Mouse (Mus musculus) macrophage (primary cell): Measurements from ENCODE around the gene Zfpl1. TPM values are rescaled to one million over a fixed set of nuclear protein-coding genes. Genes with fewer than 3 reads are reported as not detected.

Experiments used
- H3K27ac ChIP-seq: fragments of 350-480 bp; formaldehyde crosslinking; 2 replicates; pipeline ENCODE4 v1.9.0; 2021
- H3K36me3 ChIP-seq: fragments of 350-480 bp; formaldehyde crosslinking; 2 replicates; pipeline ENCODE4 v1.9.0; 2021; ENCODE audit errors: inconsistent target
- H3K4me3 ChIP-seq: fragments of 350-480 bp; formaldehyde crosslinking; 2 replicates; pipeline ENCODE4 v1.9.0; 2021; ENCODE audit errors: inconsistent target
- H3K79me2 ChIP-seq: fragments of 350-480 bp; formaldehyde crosslinking; 2 replicates; pipeline ENCODE4 v1.9.0; 2021; ENCODE audit errors: inconsistent target
- WGBS: methylation state at CpG from one replicate; pipeline ENCODE4 v1.1.7; 2026; ENCODE audit warnings: inconsistent platforms; ENCODE audit not compliant: missing documents; 5-methylcytosine and 5-hydroxymethylcytosine counted together
- polyA plus RNA-seq: library from polyadenylated mRNA; stranded (reverse); fragments of 250-400 nt; gene quantifications from 3 replicates; pipeline ENCODE4 v1.2.4, GENCODE M21; 2018; ENCODE audit warnings: inconsistent platforms

Gene Zfpl1
- polyA plus RNA-seq, 1 experiment from 2014 or later: 39.1 TPM

GRCm38 (mm10) chr19:6040002-6040401, 44.8 kb downstream of the Zfpl1 start:
- Histone ChIP-seq H3K79me2 (peaks cover 2% of the 10 kb centered on the region; the same call in 1 of the 2 replicates), H3K36me3 (no peaks in the 10 kb centered on the region), H3K27ac (no peak overlapping the region), H3K4me3 (no peak overlapping the region)

- no peak overlapping the region for H3K4me3 ChIP-seq
- H3K79me2 ChIP-seq: no peaks in the 10 kb centered on the region
- no peaks in the 10 kb centered on the region for H3K36me3 ChIP-seq
- no peak overlapping the region for H3K27ac ChIP-seq
- 68% methylated on average over 7 of the region's 7 CpGs for WGBS
These were observed 46.4 kb downstream of the Zfpl1 start for GRCm38 (mm10) chr19:6038326-6038725.

GRCm38 (mm10) chr19:6037695-6038094, 47.1 kb downstream of the Zfpl1 start:
- Histone ChIP-seq H3K4me3 (no peak overlapping the region), H3K27ac (no peak overlapping the region), H3K79me2 (no peaks in the 10 kb centered on the region), H3K36me3 (no peaks in the 10 kb centered on the region)

GRCm38 (mm10) chr19:6035966-6036585, 48.7 kb downstream of the Zfpl1 start:
- H3K27ac ChIP-seq: no peak overlapping the region
- no peak overlapping the region for H3K4me3 ChIP-seq
- no peaks in the 10 kb centered on the region for H3K79me2 ChIP-seq
- 37% methylated on average over 9 of the region's 9 CpGs for WGBS
- no peaks in the 10 kb centered on the region for H3K36me3 ChIP-seq

Other genes with a start within 250 kb of the Zfpl1 start
- 8.1 to 26.2 TPM (median 19.8 TPM) in 3 replicates for gene Frmd8, start 209.7 kb downstream of the Zfpl1 start, polyA plus RNA-seq
- gene Slc25a45, start 207.1 kb downstream of the Zfpl1 start, polyA plus RNA-seq: 44.6 to 74.8 TPM (median 53.2 TPM) in 3 replicates
- gene Tigd3, start 190.8 kb downstream of the Zfpl1 start, polyA plus RNA-seq: 0.16 to 0.59 TPM (median 0.16 TPM) in 3 replicates
- 53.9 to 215 TPM (median 57.4 TPM) in 3 replicates for gene Dpf2, start 171.9 kb downstream of the Zfpl1 start, polyA plus RNA-seq
- gene Cdc42ep2, start 160.1 kb downstream of the Zfpl1 start, polyA plus RNA-seq: 1.2 to 3.4 TPM (median 1.7 TPM) in 3 replicates
- 14.2 to 24.9 TPM (median 20.1 TPM) in 3 replicates for gene Pola2, start 120.8 kb downstream of the Zfpl1 start, polyA plus RNA-seq
- not detected in 3 replicates for gene Slc22a20, start 98.8 kb downstream of the Zfpl1 start, polyA plus RNA-seq
- gene Capn1, start 69.1 kb downstream of the Zfpl1 start, polyA plus RNA-seq: 49.5 to 59.9 TPM (median 56.3 TPM) in 3 replicates
- gene Syvn1, start 38.4 kb downstream of the Zfpl1 start, polyA plus RNA-seq: 32.9 to 40.2 TPM (median 33.2 TPM) in 3 replicates
- 21.9 to 37.4 TPM (median 33.3 TPM) in 3 replicates for gene Mrpl49, start 27.2 kb downstream of the Zfpl1 start, polyA plus RNA-seq
- 767 to 1,640 TPM (median 1,335 TPM) in 3 replicates for gene Fau, start 27.1 kb downstream of the Zfpl1 start, polyA plus RNA-seq
- 4.0 to 21.8 TPM (median 18.1 TPM) in 3 replicates for gene Znhit2, start 23.8 kb downstream of the Zfpl1 start, polyA plus RNA-seq
- gene Tm7sf2, start 16.6 kb downstream of the Zfpl1 start, polyA plus RNA-seq: 4.6 to 21.1 TPM (median 17.5 TPM) in 3 replicates
- gene Vps51, start 7.7 kb downstream of the Zfpl1 start, polyA plus RNA-seq: 20.2 to 48.8 TPM (median 37.7 TPM) in 3 replicates
- gene Tmem262, start 4.9 kb downstream of the Zfpl1 start, polyA plus RNA-seq: not detected in 3 replicates
- 0.26 TPM in 1 of 3 replicates, not detected in the others for gene Gm28374, start 2.7 kb downstream of the Zfpl1 start, polyA plus RNA-seq
- 1.4 to 7.1 TPM (median 2.5 TPM) in 3 replicates for gene Cdca5, start within 50 bp of the Zfpl1 start, polyA plus RNA-seq
- gene AC131692.1, start 9.5 kb upstream of the Zfpl1 start, polyA plus RNA-seq: 0.29 TPM in 1 of 3 replicates, not detected in the others
- gene Naaladl1, start 20.8 kb upstream of the Zfpl1 start, polyA plus RNA-seq: not detected in 3 replicates
- 1.4 to 11.0 TPM (median 6.6 TPM) in 3 replicates for gene Sac3d1, start 33.7 kb upstream of the Zfpl1 start, polyA plus RNA-seq
- 28.8 to 41.8 TPM (median 33.8 TPM) in 3 replicates for gene Snx15, start 43.3 kb upstream of the Zfpl1 start, polyA plus RNA-seq
- 5.7 to 15.6 TPM (median 5.9 TPM) in 3 replicates for gene Batf2, start 56.0 kb upstream of the Zfpl1 start, polyA plus RNA-seq
- 24.6 to 32.9 TPM (median 27.4 TPM) in 3 replicates for gene Arl2, start 56.6 kb upstream of the Zfpl1 start, polyA plus RNA-seq
- gene Majin, start 99.4 kb upstream of the Zfpl1 start, polyA plus RNA-seq: 0.11 TPM in 1 of 3 replicates, not detected in the others
- gene Gpha2, start 141.4 kb upstream of the Zfpl1 start, polyA plus RNA-seq: not detected in 3 replicates
- 11.2 to 16.0 TPM (median 14.6 TPM) in 3 replicates for gene Ppp2r5b, start 150.9 kb upstream of the Zfpl1 start, polyA plus RNA-seq
- gene Atg2a, start 156.7 kb upstream of the Zfpl1 start, polyA plus RNA-seq: 8.9 to 17.0 TPM (median 9.9 TPM) in 3 replicates
- 42.9 to 146 TPM (median 81.6 TPM) in 3 replicates for gene Ehd1, start 191.8 kb upstream of the Zfpl1 start, polyA plus RNA-seq
- gene Cdc42bpg, start 221.5 kb upstream of the Zfpl1 start, polyA plus RNA-seq: 1.3 to 3.5 TPM (median 2.8 TPM) in 3 replicates